Mouse (Mus musculus) ES-E14 (cell line): ENCODE data around the gene B4galnt3.

Experiments used
- MAFK ChIP-seq: IDR thresholded peaks from 2 replicates; pipeline ENCODE4 v1.6.1; 2014; ENCODE audit warnings: mild to moderate bottlenecking, low read depth, low read length, inconsistent platforms; ENCODE audit not compliant: insufficient read depth
- ZC3H11A ChIP-seq: IDR thresholded peaks from 2 replicates; pipeline ENCODE4 v1.6.1; 2012; ENCODE audit warnings: low read depth, mild to moderate bottlenecking, inconsistent platforms, low read length, borderline replicate concordance
- ZNF384 ChIP-seq: IDR thresholded peaks from 2 replicates; pipeline ENCODE4 v1.6.1; 2012; ENCODE audit warnings: low read depth, low read length, inconsistent platforms

DNA sequence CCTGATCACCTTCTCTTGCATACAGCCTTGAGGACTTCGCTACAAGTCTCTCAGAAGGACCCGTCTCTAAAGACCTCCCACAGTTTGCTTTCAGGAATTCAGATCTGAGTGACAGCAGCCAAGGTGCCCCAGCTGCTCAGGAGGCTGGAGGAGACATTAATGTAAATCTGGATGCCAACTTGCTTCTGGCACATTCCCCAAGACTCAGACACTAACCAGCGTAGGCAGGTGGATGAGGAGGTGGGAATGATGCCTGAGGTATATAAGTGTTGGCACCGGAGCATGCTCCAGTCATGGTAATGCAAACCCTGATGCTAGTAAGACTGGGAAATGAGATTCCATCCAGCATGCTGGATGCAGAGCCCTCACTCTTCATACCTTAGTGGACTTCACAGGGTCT is 129.6 kb downstream of the B4galnt3 start:
- TF ChIP-seq ZC3H11A = no peak
- TF ChIP-seq ZNF384 = no peak
- TF ChIP-seq MAFK = no peak
